Mouse (Mus musculus) heart, postnatal 0 days (tissue): Measurements from ENCODE around the gene Vav3. TPM values are rescaled to one million over a fixed set of nuclear protein-coding genes. Genes with fewer than 3 reads are reported as not detected.
A peak's percentile ranks its signal among the peaks of the same experiment; 100 is the strongest.

ENCODE experiments used
- ATAC-seq: fragments of 200-750 bp; cut with Nextera tagmentation; 2 replicates; pipeline ENCODE4 v1.8.0; 2017; ENCODE audit warnings: low read depth, moderate number of reproducible peaks, moderate library complexity; ENCODE audit not compliant: insufficient read depth
- DNase-seq: peaks from one replicate; pipeline ENCODE4 v3.0.0-alpha.2; 2016; ENCODE audit warnings: low spot score
- H3K27ac ChIP-seq: fragments of 300-500 bp; sonication (generic); 2 replicates; pipeline ENCODE4 v1.5.1; 2014; ENCODE audit warnings: low read depth, mild to moderate bottlenecking
- H3K27me3 ChIP-seq: fragments of 300-500 bp; sonication (generic); 2 replicates; pipeline ENCODE4 v1.6.1; 2014; ENCODE audit warnings: low read length, mixed read lengths; ENCODE audit not compliant: control insufficient read depth, insufficient read depth
- H3K36me3 ChIP-seq: fragments of 300-500 bp; sonication (generic); replicated peaks from 2 replicates; pipeline ENCODE4 v1.6.1; 2014; ENCODE audit warnings: low read length, mixed read lengths; ENCODE audit not compliant: control insufficient read depth, insufficient read depth
- H3K4me1 ChIP-seq: fragments of 300-500 bp; sonication (generic); 2 replicates; pipeline ENCODE4 v1.6.1; 2014; ENCODE audit warnings: antibody characterized with exemption; ENCODE audit not compliant: control insufficient read depth, insufficient read depth
- H3K4me2 ChIP-seq: fragments of 300-500 bp; sonication (generic); 2 replicates; pipeline ENCODE4 v1.6.1; 2014; ENCODE audit warnings: low read depth, mild to moderate bottlenecking, low read length, moderate library complexity
- H3K4me3 ChIP-seq: fragments of 300-500 bp; sonication (generic); 2 replicates; pipeline ENCODE4 v1.5.1; 2014; ENCODE audit warnings: low read depth, low read length
- H3K9ac ChIP-seq: fragments of 300-500 bp; sonication (generic); replicated peaks from 2 replicates; pipeline ENCODE4 v1.6.1; 2014; ENCODE audit warnings: low read depth, low read length, mixed read lengths
- H3K9me3 ChIP-seq: fragments of 300-500 bp; sonication (generic); replicated peaks from 2 replicates; pipeline ENCODE4 v1.6.1; 2016; ENCODE audit warnings: low read length; ENCODE audit not compliant: control insufficient read depth
- CTCF ChIP-seq: IDR thresholded peaks from 2 replicates; pipeline ENCODE4 v1.5.1; 2016; ENCODE audit warnings: antibody characterized with exemption, control low read depth, low read depth
- EP300 ChIP-seq: IDR thresholded peaks from 2 replicates; pipeline ENCODE4 v1.6.1; 2016; ENCODE audit warnings: antibody characterized with exemption, low read depth
- WGBS: fragments of 180-500 bp; shearing (Covaris S2); extraction: QIAGEN DNeasy Blood & Tissue Kit; methylation state at CpG from one replicate; pipeline ENCODE4 v1.1.7; 2014; 5-methylcytosine and 5-hydroxymethylcytosine counted together
- polyA plus RNA-seq: library from polyadenylated mRNA; unstranded; fragments of >200 nt; fragmentation: Nextera tagmentation; extraction: Ambion mirVana; gene quantifications from 2 replicates; pipeline ENCODE4 v1.2.1, GENCODE M21; 2015
- total RNA-seq: library from RNA; depleted of rRNA; stranded (reverse); fragments of >200 nt; gene quantifications from 2 replicates; pipeline ENCODE4 v1.2.3, GENCODE M21; 2014; ENCODE audit warnings: low replicate concordance

Vav3 gene
- total and polyA plus RNA-seq, 2 experiments from 2014 or later: 5.1 to 25.0 TPM

- DNase-seq (peak; percentile 18), ATAC-seq (no peak)
- Histone ChIP-seq H3K27me3 (no peaks in the 10 kb centered on the region), H3K27ac (no peak overlapping the region), H3K4me3 (no peak overlapping the region), H3K4me2 (no peak overlapping the region), H3K4me1 (no peaks in the 10 kb centered on the region), H3K9me3 (no peaks in the 10 kb centered on the region), H3K36me3 (no peaks in the 10 kb centered on the region), H3K9ac (no peak overlapping the region)
- TF ChIP-seq EP300 (no peak), CTCF (no peak)
- WGBS: 65% methylated on average over 3 of the region's 3 CpGs
These were observed 80.6 kb downstream of the Vav3 start for GRCm38 (mm10) chr3:109421019-109421418.

- Histone ChIP-seq H3K27ac (no peak overlapping the region), H3K4me1 (no peaks in the 10 kb centered on the region), H3K27me3 (no peaks in the 10 kb centered on the region), H3K9ac (no peak overlapping the region), H3K4me3 (no peak overlapping the region), H3K9me3 (no peaks in the 10 kb centered on the region), H3K36me3 (no peaks in the 10 kb centered on the region), H3K4me2 (no peak overlapping the region)
- no peak for TF ChIP-seq CTCF
- TF ChIP-seq EP300: no peak
- no peak for DNase-seq
- 90% methylated on average over 5 of the region's 5 CpGs for WGBS
- no peak for ATAC-seq
These were observed 83.1 kb downstream of the Vav3 start for GRCm38 (mm10) chr3:109423440-109424079.

GRCm38 (mm10) chr3:109431285-109431684 lies 90.8 kb downstream of the Vav3 start:
- 56% methylated on average over 1 of the region's 1 CpGs for WGBS
- no peak overlapping the region for H3K4me2 ChIP-seq
- DNase-seq (no peak), ATAC-seq (no peak)
- no peak overlapping the region for H3K27ac ChIP-seq
- no peak overlapping the region for H3K9ac ChIP-seq
- no peak for TF ChIP-seq CTCF
- TF ChIP-seq EP300: no peak
- H3K27me3 ChIP-seq: no peaks in the 10 kb centered on the region
- H3K36me3 ChIP-seq: no peaks in the 10 kb centered on the region
- H3K9me3 ChIP-seq: no peaks in the 10 kb centered on the region
- H3K4me3 ChIP-seq: no peak overlapping the region
- no peaks in the 10 kb centered on the region for H3K4me1 ChIP-seq

GRCm38 (mm10) chr3:109438552-109438951 lies 98.1 kb downstream of the Vav3 start:
- H3K4me3 ChIP-seq: no peak overlapping the region
- H3K9me3 ChIP-seq: no peaks in the 10 kb centered on the region
- no peak for ATAC-seq
- no peak overlapping the region for H3K9ac ChIP-seq
- no peak overlapping the region for H3K4me2 ChIP-seq
- no peak for DNase-seq
- TF ChIP-seq EP300 (no peak), CTCF (no peak)
- H3K36me3 ChIP-seq: no peaks in the 10 kb centered on the region
- WGBS: 88% methylated on average over 2 of the region's 2 CpGs
- no peaks in the 10 kb centered on the region for H3K27me3 ChIP-seq
- no peaks in the 10 kb centered on the region for H3K4me1 ChIP-seq
- no peak overlapping the region for H3K27ac ChIP-seq

- Histone ChIP-seq H3K36me3 (no peaks in the 10 kb centered on the region), H3K4me1 (no peaks in the 10 kb centered on the region), H3K27me3 (no peaks in the 10 kb centered on the region), H3K27ac (no peak overlapping the region), H3K9me3 (no peaks in the 10 kb centered on the region), H3K4me2 (no peak overlapping the region), H3K9ac (no peak overlapping the region), H3K4me3 (no peak overlapping the region)
- ATAC-seq (no peak), DNase-seq (no peak)
- TF ChIP-seq EP300: no peak
- TF ChIP-seq CTCF: no peak
- WGBS: 70% methylated on average over 8 of the region's 8 CpGs
These were observed 98.8 kb downstream of the Vav3 start for GRCm38 (mm10) chr3:109439253-109439652.

- H3K36me3 ChIP-seq: no peaks in the 10 kb centered on the region
- DNase-seq (no peak), ATAC-seq (no peak)
- WGBS: 82% methylated on average over 6 of the region's 6 CpGs
- H3K9ac ChIP-seq: no peak overlapping the region
- H3K4me2 ChIP-seq: no peak overlapping the region
- no peak overlapping the region for H3K27ac ChIP-seq
- H3K4me3 ChIP-seq: no peak overlapping the region
- no peaks in the 10 kb centered on the region for H3K27me3 ChIP-seq
- TF ChIP-seq CTCF (no peak), EP300 (no peak)
- H3K9me3 ChIP-seq: no peaks in the 10 kb centered on the region
- H3K4me1 ChIP-seq: no peaks in the 10 kb centered on the region
These were observed 99.5 kb downstream of the Vav3 start for GRCm38 (mm10) chr3:109440001-109440400.
